Mouse (Mus musculus): Measurements from ENCODE around the gene Snap91. TPM values are rescaled to one million over a fixed set of nuclear protein-coding genes. Genes with fewer than 3 reads are reported as not detected.
A peak's percentile ranks its signal among the peaks of the same experiment; 100 is the strongest.

The Snap91 gene
- total RNA-seq, 2 experiments from 2014 or later = 507 to 511 TPM

GRCm38 (mm10) chr9:86817673-86818072 is 62.8 kb downstream of the Snap91 start:
- DNase-seq (ENCODE audit: low spot score in 2 of 2) = no peak

GRCm38 (mm10) chr9:86814340-86814739 is 66.1 kb downstream of the Snap91 start:
- DNase-seq (ENCODE audit: low spot score in 2 of 2) = no peak

- DNase-seq (ENCODE audit: low spot score in 2 of 2) = no peak
These were observed 67.1 kb downstream of the Snap91 start for GRCm38 (mm10) chr9:86813327-86813726.

- DNase-seq (ENCODE audit: low spot score in 2 of 2) = no peak
These were observed 69.7 kb downstream of the Snap91 start for GRCm38 (mm10) chr9:86810696-86811232.

GRCm38 (mm10) chr9:86810213-86810612 is 70.2 kb downstream of the Snap91 start:
- no peak for DNase-seq (ENCODE audit: low spot score in 2 of 2)

GRCm38 (mm10) chr9:86800600-86801163 is 79.8 kb downstream of the Snap91 start:
- DNase-seq (ENCODE audit: low spot score in 2 of 2) = peak in 1 of 2 experiments; percentile 45

GRCm38 (mm10) chr9:86799099-86799498 is 81.4 kb downstream of the Snap91 start:
- no peak for DNase-seq (ENCODE audit: low spot score in 2 of 2)

GRCm38 (mm10) chr9:86798686-86799085 is 81.8 kb downstream of the Snap91 start:
- no peak for DNase-seq (ENCODE audit: low spot score in 2 of 2)

GRCm38 (mm10) chr9:86798129-86798528 is 82.3 kb downstream of the Snap91 start:
- DNase-seq (ENCODE audit: low spot score in 2 of 2) = no peak

- no peak for DNase-seq (ENCODE audit: low spot score in 2 of 2)
These were observed 82.9 kb downstream of the Snap91 start for GRCm38 (mm10) chr9:86797553-86797952.

- no peak for DNase-seq (ENCODE audit: low spot score in 2 of 2)
These were observed 85.2 kb downstream of the Snap91 start for GRCm38 (mm10) chr9:86795236-86795635.

GRCm38 (mm10) chr9:86791927-86792326 is 88.5 kb downstream of the Snap91 start:
- DNase-seq (ENCODE audit: low spot score in 2 of 2) = no peak

- no peak for DNase-seq (ENCODE audit: low spot score in 2 of 2)
These were observed 91.3 kb downstream of the Snap91 start for GRCm38 (mm10) chr9:86789186-86789585.

GRCm38 (mm10) chr9:86782836-86783235 is 97.6 kb downstream of the Snap91 start:
- no peak for DNase-seq (ENCODE audit: low spot score in 2 of 2)

- no peak for DNase-seq (ENCODE audit: low spot score in 2 of 2)
These were observed 99.0 kb downstream of the Snap91 start for GRCm38 (mm10) chr9:86781426-86781825.

- no peak for DNase-seq (ENCODE audit: low spot score in 2 of 2)
These were observed 102.2 kb downstream of the Snap91 start for GRCm38 (mm10) chr9:86778212-86778611.

- DNase-seq (ENCODE audit: low spot score in 2 of 2) = no peak
These were observed 103.1 kb downstream of the Snap91 start for GRCm38 (mm10) chr9:86777309-86777708.

- no peak for DNase-seq (ENCODE audit: low spot score in 2 of 2)
These were observed 105.1 kb downstream of the Snap91 start for GRCm38 (mm10) chr9:86775374-86775773.

GRCm38 (mm10) chr9:86773996-86774395 is 106.5 kb downstream of the Snap91 start:
- no peak for DNase-seq (ENCODE audit: low spot score in 2 of 2)

- no peak for DNase-seq (ENCODE audit: low spot score in 2 of 2)
These were observed 107.6 kb downstream of the Snap91 start for GRCm38 (mm10) chr9:86772897-86773296.

- DNase-seq (ENCODE audit: low spot score in 2 of 2) = no peak
These were observed 113.5 kb downstream of the Snap91 start for GRCm38 (mm10) chr9:86766991-86767390.

GRCm38 (mm10) chr9:86764002-86764401 is 116.5 kb downstream of the Snap91 start:
- DNase-seq (ENCODE audit: low spot score in 2 of 2) = no peak

Data from layer of hippocampus, postnatal 14 days (tissue).